Comparison of ENCODE assay signal across 16 mouse cellular contexts in the genomic region with DNA sequence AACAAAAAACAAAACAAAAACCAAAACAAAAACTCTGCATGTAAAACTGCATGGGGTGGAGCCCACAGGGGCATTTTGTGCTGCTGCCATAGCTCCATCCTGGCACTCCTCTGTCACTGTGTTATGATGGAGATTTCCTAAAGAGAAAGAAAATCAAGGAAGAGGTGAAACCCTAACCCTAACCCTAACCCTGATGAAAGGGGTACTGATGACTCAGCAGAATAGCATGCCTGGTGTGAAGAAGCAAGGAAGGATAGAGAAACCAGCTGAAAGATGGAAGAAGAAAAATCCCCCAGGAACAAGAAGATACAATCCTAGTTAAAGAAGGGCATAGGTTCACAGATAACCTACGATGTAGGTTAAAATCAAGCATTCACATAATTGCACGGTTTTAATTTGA.
"Had no signal": no experiment of that assay in that cellular context is flagged by ENCODE, and none has a peak within 500 bp of the region (broad histone marks: within the 10 kb centered on the region; RNA-seq: fewer than 3 reads in every experiment).

No protein-coding gene starts in this region.

- H3K9me3 ChIP-seq: neural tube, embryonic 13.5 days; neural tube, embryonic 15.5 days; stomach, embryonic 15.5 days had no signal

- H3K9ac ChIP-seq: neural tube, embryonic 13.5 days; neural tube, embryonic 15.5 days; stomach, embryonic 15.5 days had no signal

- H3K27ac ChIP-seq: neural tube, embryonic 13.5 days; neural tube, embryonic 15.5 days; stomach, embryonic 15.5 days; stomach, postnatal 0 days had no signal

- DNase-seq: retina, postnatal 1 day; right cerebral cortex, adult 18-20 months; right cerebral cortex, postnatal 14 days; right cerebral cortex, postnatal 25 days; right cerebral cortex, postnatal 4 days; spleen, adult 18-20 months; thymus, adult 18-20 months; thymus, adult 2 months; thymus, postnatal 14 days; thymus, postnatal 25 days; thymus, postnatal 36 days; thymus, postnatal 4 days had no signal

- H3K27me3 ChIP-seq: neural tube, embryonic 13.5 days; neural tube, embryonic 15.5 days; stomach, embryonic 15.5 days had no signal

- H3K4me1 ChIP-seq: neural tube, embryonic 13.5 days; stomach, embryonic 15.5 days had no signal

- H3K4me2 ChIP-seq: neural tube, embryonic 13.5 days; neural tube, embryonic 15.5 days; stomach, embryonic 15.5 days had no signal

- H3K4me3 ChIP-seq: neural tube, embryonic 13.5 days; neural tube, embryonic 15.5 days; stomach, embryonic 15.5 days had no signal

- H3K36me3 ChIP-seq: neural tube, embryonic 13.5 days; neural tube, embryonic 15.5 days; stomach, embryonic 15.5 days had no signal
